Mouse (Mus musculus) forebrain, embryonic 14.5 days (tissue): ENCODE measurements around the gene Cux2. TPM values are rescaled to one million over a fixed set of nuclear protein-coding genes. Genes with fewer than 3 reads are reported as not detected.

Experiments
- ATAC-seq: fragments of 200-750 bp; cut with Nextera tagmentation; 2 replicates; pipeline ENCODE4 v1.8.0; 2017; ENCODE audit warnings: mild to moderate bottlenecking, moderate library complexity
- DNase-seq: peaks from one replicate; pipeline ENCODE4 v3.0.0-alpha.2; 2015; ENCODE audit warnings: low spot score
- H3K27ac ChIP-seq: fragments of 300-500 bp; sonication (generic); 2 replicates; pipeline ENCODE4 v1.5.1; 2014; ENCODE audit warnings: low read depth, mild to moderate bottlenecking, control low read depth, low read length, moderate library complexity
- H3K27me3 ChIP-seq: fragments of 300-500 bp; sonication (generic); replicated peaks from 2 replicates; pipeline ENCODE4 v1.6.1; 2014; ENCODE audit warnings: low read length, control low read depth, mixed read lengths; ENCODE audit not compliant: control insufficient read depth, insufficient read depth
- H3K36me3 ChIP-seq: fragments of 300-500 bp; sonication (generic); 2 replicates; pipeline ENCODE4 v1.6.1; 2014; ENCODE audit warnings: low read length, control low read depth; ENCODE audit not compliant: control insufficient read depth, insufficient read depth
- H3K4me1 ChIP-seq: fragments of 300-500 bp; sonication (generic); 2 replicates; pipeline ENCODE4 v1.6.1; 2014; ENCODE audit warnings: antibody characterized with exemption, low read length, control low read depth; ENCODE audit not compliant: control insufficient read depth, insufficient read depth
- H3K4me2 ChIP-seq: fragments of 300-500 bp; sonication (generic); 2 replicates; pipeline ENCODE4 v1.6.1; 2014; ENCODE audit warnings: mild to moderate bottlenecking, control low read depth, low read length
- H3K4me3 ChIP-seq: fragments of 300-500 bp; sonication (generic); 2 replicates; pipeline ENCODE4 v1.5.1; 2014; ENCODE audit warnings: low read depth, low read length, control low read depth
- H3K9ac ChIP-seq: fragments of 300-500 bp; sonication (generic); 2 replicates; pipeline ENCODE4 v1.6.1; 2014; ENCODE audit warnings: mild to moderate bottlenecking, low read length, control low read depth, moderate library complexity
- H3K9me3 ChIP-seq: fragments of 300-500 bp; sonication (generic); replicated peaks from 2 replicates; pipeline ENCODE4 v1.6.1; 2016; ENCODE audit warnings: low read length, control low read depth, mixed read lengths; ENCODE audit not compliant: control insufficient read depth
- WGBS: fragments of 180-500 bp; shearing (Covaris S2); extraction: QIAGEN DNeasy Blood & Tissue Kit; methylation state at CpG from one replicate; pipeline ENCODE4 v1.1.7; 2014; 5-methylcytosine and 5-hydroxymethylcytosine counted together
- polyA plus RNA-seq: library from polyadenylated mRNA; unstranded; fragments of >200 nt; fragmentation: Nextera tagmentation; extraction: Ambion mirVana; gene quantifications from 2 replicates; pipeline ENCODE4 v1.2.1, GENCODE M21; 2014

Cux2 gene
- polyA plus RNA-seq, 1 experiment from 2014 or later: 16.7 TPM

DNA sequence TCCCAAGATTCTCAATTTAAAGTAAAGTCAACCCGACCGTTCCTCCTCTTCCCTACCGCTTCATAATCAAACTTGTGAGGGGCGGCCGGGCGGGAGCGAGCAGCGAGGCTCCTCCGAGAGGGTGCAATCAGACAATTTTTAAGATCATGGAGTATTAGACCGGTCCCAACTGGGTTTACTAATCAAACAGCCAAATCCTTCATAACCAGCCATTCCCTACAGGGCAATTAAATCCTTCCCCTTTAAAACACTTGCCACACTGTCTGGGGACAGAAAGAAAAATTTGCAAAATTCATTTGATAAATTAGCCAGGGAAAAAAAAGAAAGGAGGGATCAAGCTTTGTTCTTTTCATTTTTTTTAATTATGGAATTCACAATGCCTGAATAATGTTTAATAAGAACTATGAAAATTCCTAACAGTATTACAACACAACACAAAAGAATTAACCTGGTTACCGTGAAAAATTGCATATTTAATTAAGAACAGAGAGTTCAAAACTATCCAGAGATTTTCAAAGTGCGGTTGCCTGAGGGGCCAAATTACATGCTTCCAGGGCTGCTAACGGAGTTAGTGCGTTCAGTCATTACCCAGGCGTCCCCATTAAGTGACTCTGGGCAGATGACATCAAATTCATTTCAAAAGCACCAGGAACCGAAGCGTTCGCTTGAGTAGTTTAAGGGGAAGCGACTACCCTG is 17.3 kb downstream of the Cux2 start:
- peaks cover 17% of the 10 kb centered on the region for H3K36me3 ChIP-seq
- 0 out of 2 replicates have a peak, but pooled peaks cover 4% of the 10 kb centered on the region for H3K27me3 ChIP-seq
- WGBS: 21% methylated on average over 19 of the region's 19 CpGs
- peak; percentile 79 for DNase-seq
- no peak overlapping the region for H3K9ac ChIP-seq
- ATAC-seq: peak; percentile 78
- H3K4me2 ChIP-seq: peak overlapping the region; percentile 9; the same call in 1 of the 2 replicates
- H3K27ac ChIP-seq: no peak overlapping the region
- H3K4me1 ChIP-seq: peaks cover 11% of the 10 kb centered on the region
- peaks cover 9% of the 10 kb centered on the region for H3K9me3 ChIP-seq
- H3K4me3 ChIP-seq: no peak overlapping the region

DNA sequence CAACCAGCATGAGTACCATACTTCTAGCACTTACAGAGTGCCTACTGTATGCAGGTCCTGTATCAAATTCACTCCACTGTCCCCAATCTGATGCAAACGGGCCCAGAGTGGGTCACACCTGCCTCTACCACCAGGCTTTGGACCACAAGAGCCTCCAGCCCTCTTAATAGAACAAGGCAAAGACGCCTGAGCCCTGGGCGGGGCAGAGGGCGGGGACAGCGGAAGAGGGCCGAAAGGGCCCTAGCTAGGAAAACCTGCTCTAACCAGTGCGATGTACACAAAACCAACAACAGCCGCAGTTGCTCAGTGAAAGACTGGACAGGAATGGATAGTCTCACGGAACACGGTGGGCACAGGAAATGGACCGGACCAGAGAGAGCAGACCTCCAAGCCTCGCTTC is 18.8 kb downstream of the Cux2 start:
- no peak overlapping the region for H3K27ac ChIP-seq
- 0 out of 2 replicates have a peak, but pooled peaks cover 4% of the 10 kb centered on the region for H3K27me3 ChIP-seq
- 68% methylated on average over 12 of the region's 12 CpGs for WGBS
- DNase-seq: no peak
- peaks cover 11% of the 10 kb centered on the region for H3K4me1 ChIP-seq
- H3K36me3 ChIP-seq: peaks cover 6% of the 10 kb centered on the region
- no peak for ATAC-seq
- H3K4me2 ChIP-seq: no peak overlapping the region
- no peak overlapping the region for H3K9ac ChIP-seq
- no peak overlapping the region for H3K4me3 ChIP-seq
- peaks cover 4% of the 10 kb centered on the region for H3K9me3 ChIP-seq

DNA sequence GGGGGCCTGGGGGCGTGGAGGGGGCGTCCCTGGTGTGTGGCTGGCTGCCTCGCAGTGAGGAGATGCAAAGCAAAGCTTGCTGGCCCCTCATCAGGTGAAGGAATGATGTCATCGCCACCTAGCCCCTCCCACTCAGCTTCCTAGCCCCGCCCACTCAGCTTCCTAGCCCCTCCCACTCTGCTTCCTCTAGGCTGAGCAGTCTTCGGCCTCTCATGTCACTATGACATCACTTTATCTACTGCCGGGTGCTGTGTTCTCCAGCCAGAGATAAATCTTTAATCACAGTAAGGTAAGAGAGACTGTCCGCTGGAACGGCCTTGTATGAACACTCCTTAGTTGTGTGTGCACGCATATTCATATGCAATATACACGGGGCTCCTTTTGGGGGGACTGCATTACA is 19.3 kb downstream of the Cux2 start:
- ATAC-seq (no peak), DNase-seq (no peak)
- 59% methylated on average over 11 of the region's 11 CpGs for WGBS

DNA sequence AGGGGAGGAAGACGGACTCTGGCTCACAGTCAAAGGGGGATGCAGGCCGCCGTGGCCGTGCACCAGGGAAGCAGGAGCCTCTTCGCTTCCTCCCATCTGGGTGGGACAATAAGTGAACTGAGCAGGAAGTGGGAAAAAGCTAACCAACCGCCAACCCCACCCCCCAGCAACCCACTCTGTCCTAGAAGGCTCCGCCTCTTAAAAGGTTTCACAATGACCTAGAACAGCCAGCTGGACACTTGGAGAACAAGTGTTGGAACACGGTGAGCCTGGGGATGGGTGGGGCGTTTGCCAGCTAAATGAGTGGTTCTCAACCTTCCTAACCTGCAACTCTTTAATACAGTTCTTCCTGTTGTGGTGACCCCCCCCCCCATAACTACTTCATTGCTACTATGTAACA is 23.1 kb downstream of the Cux2 start:
- H3K36me3 ChIP-seq: no peaks in the 10 kb centered on the region
- H3K4me2 ChIP-seq: no peak overlapping the region
- no peak overlapping the region for H3K4me3 ChIP-seq
- H3K9ac ChIP-seq: no peak overlapping the region
- H3K27me3 ChIP-seq: 0 out of 2 replicates have a peak, but pooled peaks cover 3% of the 10 kb centered on the region
- ATAC-seq (no peak), DNase-seq (no peak)
- 79% methylated on average over 9 of the region's 9 CpGs for WGBS
- no peaks in the 10 kb centered on the region for H3K4me1 ChIP-seq
- no peak overlapping the region for H3K27ac ChIP-seq
- H3K9me3 ChIP-seq: peaks cover 4% of the 10 kb centered on the region; the same call in 1 of the 2 replicates

More for the DNA sequence above, 19.3 kb downstream of the Cux2 start:
- H3K9me3 ChIP-seq: no peaks in the 10 kb centered on the region
- H3K27ac ChIP-seq: no peak overlapping the region
- no peak overlapping the region for H3K4me2 ChIP-seq
- no peak overlapping the region for H3K4me3 ChIP-seq
- H3K4me1 ChIP-seq: peaks cover 11% of the 10 kb centered on the region
- H3K36me3 ChIP-seq: 0 out of 2 replicates have a peak, but pooled peaks cover under 1% of the 10 kb centered on the region
- 0 out of 2 replicates have a peak, but pooled peaks cover 4% of the 10 kb centered on the region for H3K27me3 ChIP-seq
- H3K9ac ChIP-seq: no peak overlapping the region

DNA sequence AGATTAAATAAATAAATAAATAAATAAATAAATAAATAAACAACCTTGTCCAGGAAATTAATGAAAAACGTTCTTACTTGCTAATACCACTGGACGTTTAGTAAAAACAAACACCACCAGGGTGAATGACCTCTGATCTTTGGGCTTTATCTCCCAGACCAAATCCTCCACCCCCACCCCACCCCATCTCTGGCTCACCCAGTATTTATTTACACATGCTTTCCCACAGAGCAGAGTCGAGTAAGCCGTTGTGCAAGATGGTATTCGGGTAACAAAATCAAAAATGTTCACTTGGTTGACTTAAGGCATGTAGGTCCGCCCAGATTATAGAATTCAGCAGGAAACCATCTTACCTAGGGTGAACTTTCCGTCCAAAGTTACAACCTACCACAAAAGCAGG is 23.6 kb downstream of the Cux2 start:
- Histone ChIP-seq H3K4me1 (no peaks in the 10 kb centered on the region), H3K27me3 (no peaks in the 10 kb centered on the region), H3K36me3 (no peaks in the 10 kb centered on the region), H3K9me3 (peaks cover 4% of the 10 kb centered on the region; the same call in 1 of the 2 replicates), H3K4me2 (no peak overlapping the region), H3K4me3 (no peak overlapping the region), H3K27ac (no peak overlapping the region), H3K9ac (no peak overlapping the region)
- 83% methylated on average over 7 of the region's 7 CpGs for WGBS
- no peak for DNase-seq
- no peak for ATAC-seq

DNA sequence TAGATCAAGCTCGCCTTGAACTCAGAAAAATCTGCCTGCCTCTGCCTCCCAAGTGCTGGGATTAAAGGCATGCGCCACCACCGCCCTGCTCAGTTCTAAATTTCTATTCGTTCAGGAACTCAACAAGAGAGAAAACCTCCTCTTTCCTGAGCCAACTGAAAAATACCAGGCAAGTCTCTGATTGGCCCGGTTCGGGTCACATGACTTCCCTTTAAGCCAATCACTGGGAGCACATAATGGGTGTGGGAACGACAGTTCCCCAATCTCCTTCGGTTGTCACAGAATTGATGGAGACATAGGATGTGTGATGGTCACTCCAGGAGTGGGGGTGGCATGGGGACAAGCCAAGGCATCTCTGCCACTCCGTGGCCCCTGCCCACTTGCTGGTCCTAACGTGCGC is 24.8 kb downstream of the Cux2 start:
- Histone ChIP-seq H3K27me3 (no peaks in the 10 kb centered on the region), H3K4me2 (no peak overlapping the region), H3K27ac (no peak overlapping the region), H3K9me3 (peaks cover 4% of the 10 kb centered on the region; the same call in 1 of the 2 replicates), H3K4me3 (no peak overlapping the region), H3K9ac (no peak overlapping the region), H3K4me1 (no peaks in the 10 kb centered on the region), H3K36me3 (no peaks in the 10 kb centered on the region)
- 94% methylated on average over 11 of the region's 11 CpGs for WGBS
- no peak for DNase-seq
- no peak for ATAC-seq

DNA sequence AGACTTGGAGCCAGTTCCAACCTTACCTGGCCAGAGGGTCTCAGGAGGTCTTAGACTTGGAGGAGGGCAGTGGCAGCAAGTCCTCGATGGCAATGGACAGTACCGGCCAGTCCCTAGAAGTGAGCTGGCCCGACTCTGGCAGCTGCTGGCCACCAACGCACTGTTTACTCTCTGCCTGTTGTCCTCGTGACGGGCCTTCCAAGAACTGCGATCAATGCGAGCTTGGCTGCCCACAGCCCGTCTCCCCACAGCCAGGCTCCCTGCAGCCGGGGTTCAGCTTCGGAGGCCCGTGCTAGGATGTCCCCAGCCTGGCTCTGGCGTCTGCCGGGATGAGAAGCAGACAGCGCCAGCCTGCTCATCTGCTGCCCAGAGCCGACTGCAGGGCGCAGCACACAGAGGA is 30.6 kb downstream of the Cux2 start:
- ATAC-seq: no peak
- H3K9ac ChIP-seq: 0 out of 2 replicates have a peak overlapping the region, but pooled peaks have one; percentile 14
- no peak overlapping the region for H3K4me3 ChIP-seq
- H3K27ac ChIP-seq: no peak overlapping the region; the same call in 1 of the 2 replicates
- H3K9me3 ChIP-seq: peaks cover 4% of the 10 kb centered on the region; the same call in 1 of the 2 replicates
- DNase-seq: no peak
- H3K36me3 ChIP-seq: no peaks in the 10 kb centered on the region
- WGBS: 67% methylated on average over 17 of the region's 17 CpGs
- no peaks in the 10 kb centered on the region for H3K27me3 ChIP-seq
- H3K4me1 ChIP-seq: no peaks in the 10 kb centered on the region
- no peak overlapping the region for H3K4me2 ChIP-seq

DNA sequence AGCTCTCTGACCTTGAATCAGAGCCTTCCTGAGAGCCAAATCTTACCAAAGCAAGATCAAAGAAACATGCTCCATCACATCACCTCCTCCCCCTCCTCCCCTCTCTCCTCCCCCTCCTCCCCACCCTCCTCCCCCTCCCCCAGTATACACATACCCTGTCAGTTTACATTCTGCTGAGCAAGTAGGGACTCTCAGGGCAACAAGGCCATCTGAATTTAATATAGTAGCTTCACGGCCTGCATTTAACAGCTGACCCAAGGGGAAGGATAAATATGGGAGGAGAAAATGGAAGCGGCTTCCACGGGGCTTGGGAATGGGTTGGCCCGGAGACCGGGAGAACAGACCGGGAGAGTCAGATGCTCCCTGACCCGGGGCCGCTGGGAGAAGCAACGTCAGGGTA is 32.1 kb downstream of the Cux2 start:
- Histone ChIP-seq H3K4me3 (no peak overlapping the region), H3K27me3 (no peaks in the 10 kb centered on the region), H3K9ac (no peak overlapping the region), H3K4me2 (no peak overlapping the region), H3K4me1 (no peaks in the 10 kb centered on the region), H3K9me3 (peaks cover under 1% of the 10 kb centered on the region; the same call in 1 of the 2 replicates), H3K27ac (no peak overlapping the region), H3K36me3 (no peaks in the 10 kb centered on the region)
- WGBS: 83% methylated on average over 9 of the region's 9 CpGs
- ATAC-seq: no peak
- no peak for DNase-seq

DNA sequence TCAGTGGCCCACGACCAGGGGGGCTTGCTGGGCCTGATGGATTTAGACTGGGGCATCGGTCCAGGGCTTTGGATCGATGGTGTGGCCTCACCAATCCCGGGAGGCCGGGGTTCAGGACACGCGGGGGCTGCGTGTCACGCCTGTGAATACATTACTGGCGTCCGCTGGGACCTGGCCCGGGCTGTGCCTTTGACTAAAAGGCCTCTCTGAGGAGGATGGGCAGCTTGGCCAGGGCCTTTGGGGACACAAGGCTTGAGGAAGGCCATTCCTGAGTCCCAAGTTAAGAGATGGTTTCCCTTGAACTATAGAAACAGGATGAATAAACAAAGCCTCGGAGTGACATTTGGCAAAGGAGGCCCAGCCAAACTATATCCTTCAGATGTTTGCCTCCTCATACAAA is 32.6 kb downstream of the Cux2 start:
- no peaks in the 10 kb centered on the region for H3K36me3 ChIP-seq
- no peaks in the 10 kb centered on the region for H3K27me3 ChIP-seq
- 70% methylated on average over 13 of the region's 13 CpGs for WGBS
- no peaks in the 10 kb centered on the region for H3K4me1 ChIP-seq
- DNase-seq (no peak), ATAC-seq (no peak)
- no peaks in the 10 kb centered on the region for H3K9me3 ChIP-seq
- H3K4me2 ChIP-seq: no peak overlapping the region
- no peak overlapping the region for H3K9ac ChIP-seq
- H3K4me3 ChIP-seq: no peak overlapping the region
- no peak overlapping the region for H3K27ac ChIP-seq
